19 mouse cellular contexts compared by ENCODE assay signal in the genomic region with DNA sequence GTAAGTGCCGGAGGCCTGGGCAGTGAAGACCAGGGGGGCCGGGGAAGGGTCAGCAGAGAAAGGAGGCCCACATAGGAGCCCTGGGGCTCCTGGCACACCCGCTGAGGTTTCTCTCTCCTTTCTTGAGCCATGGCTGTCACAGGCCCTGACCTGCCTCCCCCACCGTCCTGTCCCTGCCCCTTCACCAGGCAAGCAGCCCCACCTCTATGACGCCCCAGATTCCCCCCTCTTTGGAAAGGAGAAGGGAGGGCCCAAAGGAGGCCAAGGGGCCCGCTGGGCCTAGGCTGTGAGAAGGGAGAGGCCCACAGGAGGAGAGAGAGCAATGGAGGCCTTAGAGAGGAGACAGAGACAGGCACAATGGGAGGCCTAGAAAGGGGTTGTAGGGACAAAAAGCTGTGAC. TPM values are rescaled to one million over a fixed set of nuclear protein-coding genes. Genes with fewer than 3 reads are reported as not detected.
DNase-seq lines count a peak whose midpoint lies in the region; ATAC-seq and TF ChIP-seq lines count a peak whose summit lies in the region.
"Had no signal": no experiment of that assay in that cellular context is flagged by ENCODE, and none has a peak within 500 bp of the region (broad histone marks: within the 10 kb centered on the region; RNA-seq: fewer than 3 reads in every experiment).

No protein-coding gene starts in this region.

- no peaks in the 10 kb centered on the region for H3K36me3 ChIP-seq in hindbrain, embryonic 11.5 days (ENCODE audit: control insufficient read depth, insufficient read depth, low read length)
- H3K36me3 ChIP-seq in hindbrain, postnatal 0 days (ENCODE audit: insufficient read depth, low read length): no peaks in the 10 kb centered on the region
- no peaks in the 10 kb centered on the region for H3K36me3 ChIP-seq in midbrain, embryonic 14.5 days (ENCODE audit: control insufficient read depth, insufficient read depth, low read length)
- H3K36me3 ChIP-seq in midbrain, embryonic 13.5 days: no peaks in the 10 kb centered on the region
- H3K36me3 ChIP-seq in ES-Bruce4 (ENCODE audit: control insufficient read depth, insufficient read depth, low read length, poor library complexity, severe bottlenecking): no peaks in the 10 kb centered on the region
- H3K36me3 ChIP-seq in embryonic facial prominence, embryonic 15.5 days: no peaks in the 10 kb centered on the region
- H3K36me3 ChIP-seq: forebrain, embryonic 12.5 days; kidney, embryonic 15.5 days; liver, embryonic 15.5 days had no signal

- ATAC-seq in hindbrain, embryonic 11.5 days (ENCODE audit: low FRiP score): peak; percentile 49
- ATAC-seq in hindbrain, postnatal 0 days: no peak
- 0 out of 2 replicates have a peak, but pooled peaks have one; percentile 28 for ATAC-seq in midbrain, embryonic 14.5 days (ENCODE audit: low FRiP score, low TSS enrichment)
- no peak for ATAC-seq in midbrain, embryonic 13.5 days
- ATAC-seq in embryonic facial prominence, embryonic 15.5 days (ENCODE audit: insufficient number of reproducible peaks, low FRiP score, low TSS enrichment, low read depth): peak; percentile 45

- H3K4me1 ChIP-seq in hindbrain, embryonic 11.5 days (replicated peaks; ENCODE audit: control insufficient read depth, insufficient read depth, low read length): no peaks in the 10 kb centered on the region
- H3K4me1 ChIP-seq in hindbrain, postnatal 0 days (ENCODE audit: insufficient read depth, low read length): no peaks in the 10 kb centered on the region
- H3K4me1 ChIP-seq in midbrain, embryonic 14.5 days (ENCODE audit: control insufficient read depth, insufficient read depth, low read length): no peaks in the 10 kb centered on the region
- peaks cover 6% of the 10 kb centered on the region for H3K4me1 ChIP-seq in midbrain, embryonic 13.5 days (replicated peaks)
- H3K4me1 ChIP-seq in ES-Bruce4 (ENCODE audit: control insufficient read depth, insufficient read depth, low read length): peaks cover 5% of the 10 kb centered on the region
- peaks cover 4% of the 10 kb centered on the region; the same call in 1 of the 2 replicates for H3K4me1 ChIP-seq in embryonic facial prominence, embryonic 15.5 days
- H3K4me1 ChIP-seq: liver, embryonic 15.5 days had no signal

- DNase-seq in hindbrain, embryonic 11.5 days (ENCODE audit: low spot score): peak; percentile 6
- DNase-seq in hindbrain, postnatal 0 days (ENCODE audit: low spot score): no peak
- DNase-seq in midbrain, embryonic 14.5 days: no peak
- no peak for DNase-seq in liver
- DNase-seq in left cerebral cortex, postnatal 10 days (ENCODE audit: extremely low spot score in 1 of 2, low spot score in 2 of 2): no peak
- DNase-seq: adrenal gland, postnatal 25 days; cerebellum, adult 9-11 months; heart, postnatal 36 days; layer of hippocampus, adult 9-11 months; right cerebral cortex, postnatal 4 days had no signal

- no peak overlapping the region; the same call in 1 of the 2 replicates for H3K9ac ChIP-seq in hindbrain, embryonic 11.5 days (ENCODE audit: low read depth, low read length)
- no peak overlapping the region for H3K9ac ChIP-seq in hindbrain, postnatal 0 days (replicated peaks; ENCODE audit: low read length)
- no peak overlapping the region for H3K9ac ChIP-seq in midbrain, embryonic 14.5 days (replicated peaks; ENCODE audit: low read length)
- H3K9ac ChIP-seq in midbrain, embryonic 13.5 days (replicated peaks): no peak overlapping the region
- H3K9ac ChIP-seq in ES-Bruce4 (ENCODE audit: low read depth, poor library complexity, severe bottlenecking): peak overlapping the region; percentile 19; the same call in 1 of the 2 replicates
- H3K9ac ChIP-seq in embryonic facial prominence, embryonic 15.5 days: no peak overlapping the region
- H3K9ac ChIP-seq: forebrain, embryonic 12.5 days; kidney, embryonic 15.5 days; liver, embryonic 15.5 days had no signal

- no peaks in the 10 kb centered on the region for H3K9me3 ChIP-seq in hindbrain, embryonic 11.5 days (ENCODE audit: control insufficient read depth, low read length)
- no peaks in the 10 kb centered on the region for H3K9me3 ChIP-seq in hindbrain, postnatal 0 days (ENCODE audit: low read length)
- no peaks in the 10 kb centered on the region for H3K9me3 ChIP-seq in midbrain, embryonic 14.5 days (ENCODE audit: control insufficient read depth, low read length)
- H3K9me3 ChIP-seq in midbrain, embryonic 13.5 days: no peaks in the 10 kb centered on the region
- no peaks in the 10 kb centered on the region for H3K9me3 ChIP-seq in ES-Bruce4 (replicated peaks; ENCODE audit: control insufficient read depth, insufficient read depth, low read length, poor library complexity, severe bottlenecking)
- H3K9me3 ChIP-seq in embryonic facial prominence, embryonic 15.5 days (replicated peaks): no peaks in the 10 kb centered on the region
- H3K9me3 ChIP-seq: forebrain, embryonic 12.5 days; kidney, embryonic 15.5 days; liver, embryonic 15.5 days had no signal

- no peak overlapping the region for H3K27ac ChIP-seq in hindbrain, embryonic 11.5 days (ENCODE audit: low read depth, low read length)
- no peak overlapping the region for H3K27ac ChIP-seq in hindbrain, postnatal 0 days
- H3K27ac ChIP-seq in midbrain, embryonic 14.5 days (replicated peaks; ENCODE audit: low read depth, low read length): no peak overlapping the region
- no peak overlapping the region for H3K27ac ChIP-seq in midbrain, embryonic 13.5 days
- no peak overlapping the region for H3K27ac ChIP-seq in ES-Bruce4 (ENCODE audit: insufficient read depth, low read length)
- H3K27ac ChIP-seq in embryonic facial prominence, embryonic 15.5 days (replicated peaks): peak overlapping the region; percentile 82
- H3K27ac ChIP-seq: forebrain, embryonic 12.5 days; kidney, embryonic 15.5 days; liver, embryonic 15.5 days had no signal

- TF ChIP-seq CTCF in hindbrain, postnatal 0 days (IDR thresholded peaks at IDR 0.05; ENCODE audit: low read depth): no peak
- no peak for TF ChIP-seq CTCF in ES-Bruce4 (IDR thresholded peaks at IDR 0.05; ENCODE audit: low read depth, low read length)

- no peaks in the 10 kb centered on the region for H3K27me3 ChIP-seq in hindbrain, embryonic 11.5 days (ENCODE audit: control insufficient read depth, insufficient read depth, low read length)
- no peaks in the 10 kb centered on the region for H3K27me3 ChIP-seq in hindbrain, postnatal 0 days (ENCODE audit: insufficient read depth, low read length)
- no peaks in the 10 kb centered on the region for H3K27me3 ChIP-seq in midbrain, embryonic 14.5 days (ENCODE audit: control insufficient read depth, insufficient read depth, low read length)
- H3K27me3 ChIP-seq in midbrain, embryonic 13.5 days: no peaks in the 10 kb centered on the region
- no peaks in the 10 kb centered on the region for H3K27me3 ChIP-seq in ES-Bruce4 (ENCODE audit: control insufficient read depth, insufficient read depth, low read length, poor library complexity, severe bottlenecking)
- H3K27me3 ChIP-seq in embryonic facial prominence, embryonic 15.5 days: no peaks in the 10 kb centered on the region
- H3K27me3 ChIP-seq: forebrain, embryonic 12.5 days; kidney, embryonic 15.5 days; liver, embryonic 15.5 days had no signal

- 35% methylated on average over 6 of the region's 6 CpGs for WGBS in hindbrain, embryonic 11.5 days
- 37% methylated on average over 6 of the region's 6 CpGs for WGBS in hindbrain, postnatal 0 days
- 38% methylated on average over 6 of the region's 6 CpGs for WGBS in midbrain, embryonic 14.5 days
- 26% methylated on average over 6 of the region's 6 CpGs for WGBS in midbrain, embryonic 13.5 days
- WGBS in embryonic facial prominence, embryonic 15.5 days: 42% methylated on average over 6 of the region's 6 CpGs

- TF ChIP-seq POLR2A in ES-Bruce4 (IDR thresholded peaks at IDR 0.05; ENCODE audit: insufficient read depth, low read length): no peak

- TF ChIP-seq EP300 in ES-Bruce4 (IDR thresholded peaks at IDR 0.05; ENCODE audit: insufficient read depth, low read depth, low read length): no peak

- H3K4me3 ChIP-seq in hindbrain, embryonic 11.5 days (ENCODE audit: low read depth, low read length): no peak overlapping the region
- no peak overlapping the region for H3K4me3 ChIP-seq in hindbrain, postnatal 0 days (ENCODE audit: low read length)
- no peak overlapping the region for H3K4me3 ChIP-seq in midbrain, embryonic 14.5 days (replicated peaks; ENCODE audit: low read depth, low read length)
- H3K4me3 ChIP-seq in midbrain, embryonic 13.5 days (replicated peaks): no peak overlapping the region
- H3K4me3 ChIP-seq in ES-Bruce4 (ENCODE audit: low read depth, low read length): no peak overlapping the region
- no peak overlapping the region for H3K4me3 ChIP-seq in embryonic facial prominence, embryonic 15.5 days (replicated peaks)
- H3K4me3 ChIP-seq: forebrain, embryonic 12.5 days; kidney, embryonic 15.5 days; liver, embryonic 15.5 days had no signal

- no peak overlapping the region for H3K4me2 ChIP-seq in hindbrain, embryonic 11.5 days (replicated peaks; ENCODE audit: low read depth, low read length)
- no peak overlapping the region for H3K4me2 ChIP-seq in hindbrain, postnatal 0 days (ENCODE audit: low read depth, low read length)
- no peak overlapping the region for H3K4me2 ChIP-seq in midbrain, embryonic 14.5 days (ENCODE audit: low read length)
- no peak overlapping the region for H3K4me2 ChIP-seq in midbrain, embryonic 13.5 days (replicated peaks)
- H3K4me2 ChIP-seq in embryonic facial prominence, embryonic 15.5 days (replicated peaks): peak overlapping the region; percentile 17
- H3K4me2 ChIP-seq: forebrain, embryonic 12.5 days; kidney, embryonic 15.5 days; liver, embryonic 15.5 days had no signal

- intact Hi-C loops in left cerebral cortex, postnatal 10 days (cut with DNase I): no loop called here

RNA-seq across cellular contexts. Expression of a gene that starts 0.4 kb away (rescaled TPM):
- polyA plus RNA-seq in hindbrain, embryonic 11.5 days (2014; fragmentation: Nextera tagmentation; extraction: Ambion mirVana): 0.14 TPM in 1 of 2 replicates, not detected in the other
- total RNA-seq in hindbrain, postnatal 0 days (2014; rRNA removed): not detected in 2 replicates
- polyA plus RNA-seq in hindbrain, postnatal 0 days (2015; fragmentation: Nextera tagmentation; extraction: Ambion mirVana): not detected in 2 replicates
- polyA plus RNA-seq in midbrain, embryonic 14.5 days (2014; fragmentation: Nextera tagmentation; extraction: Ambion mirVana): not detected in 2 replicates
- not detected in 2 replicates for polyA plus RNA-seq in midbrain, embryonic 13.5 days (2015; fragmentation: Nextera tagmentation; extraction: Ambion mirVana)
- polyA plus RNA-seq in ES-Bruce4 (2011; ENCODE audit: insufficient read depth, insufficient read length, low read depth, missing spikeins): not detected in 2 replicates
- 24.3 and 25.3 TPM in 2 replicates for polyA plus RNA-seq in embryonic facial prominence, embryonic 15.5 days (2015; fragmentation: Nextera tagmentation; extraction: Ambion mirVana)
- total RNA-seq in left cerebral cortex, postnatal 10 days (2021): not detected
- total RNA-seq: adrenal gland, postnatal 25 days; left cerebral cortex, postnatal 36 days had no signal
- polyA plus RNA-seq: C2C12; forebrain, embryonic 12.5 days; liver, embryonic 15.5 days had no signal

RNA-seq across cellular contexts. Expression of a gene that starts 6.0 kb away (rescaled TPM):
- 0.32 and 0.53 TPM in 2 replicates for polyA plus RNA-seq in hindbrain, embryonic 11.5 days (2014; fragmentation: Nextera tagmentation; extraction: Ambion mirVana)
- 0.25 TPM in 1 of 2 replicates, not detected in the other for total RNA-seq in hindbrain, postnatal 0 days (2014; rRNA removed)
- polyA plus RNA-seq in hindbrain, postnatal 0 days (2015; fragmentation: Nextera tagmentation; extraction: Ambion mirVana): 0.14 and 0.30 TPM in 2 replicates
- polyA plus RNA-seq in midbrain, embryonic 14.5 days (2014; fragmentation: Nextera tagmentation; extraction: Ambion mirVana): not detected in 2 replicates
- not detected in 2 replicates for polyA plus RNA-seq in midbrain, embryonic 13.5 days (2015; fragmentation: Nextera tagmentation; extraction: Ambion mirVana)
- polyA plus RNA-seq in ES-Bruce4 (2011; ENCODE audit: insufficient read depth, insufficient read length, low read depth, missing spikeins): 1.2 and 2.1 TPM in 2 replicates
- 71.8 and 83.4 TPM in 2 replicates for polyA plus RNA-seq in embryonic facial prominence, embryonic 15.5 days (2015; fragmentation: Nextera tagmentation; extraction: Ambion mirVana)
- not detected for total RNA-seq in left cerebral cortex, postnatal 10 days (2021)
- total RNA-seq: adrenal gland, postnatal 25 days; left cerebral cortex, postnatal 36 days had no signal
- polyA plus RNA-seq: forebrain, embryonic 12.5 days had no signal

RNA-seq across cellular contexts. Expression of a gene that starts 6.1 kb away (rescaled TPM):
- not detected in 2 replicates for polyA plus RNA-seq in hindbrain, embryonic 11.5 days (2014; fragmentation: Nextera tagmentation; extraction: Ambion mirVana)
- total RNA-seq in hindbrain, postnatal 0 days (2014; rRNA removed): not detected in 2 replicates
- polyA plus RNA-seq in hindbrain, postnatal 0 days (2015; fragmentation: Nextera tagmentation; extraction: Ambion mirVana): not detected in 2 replicates
- polyA plus RNA-seq in midbrain, embryonic 14.5 days (2014; fragmentation: Nextera tagmentation; extraction: Ambion mirVana): not detected in 2 replicates
- polyA plus RNA-seq in midbrain, embryonic 13.5 days (2015; fragmentation: Nextera tagmentation; extraction: Ambion mirVana): not detected in 2 replicates
- polyA plus RNA-seq in ES-Bruce4 (2011; ENCODE audit: insufficient read depth, insufficient read length, low read depth, missing spikeins): not detected in 2 replicates
- polyA plus RNA-seq in embryonic facial prominence, embryonic 15.5 days (2015; fragmentation: Nextera tagmentation; extraction: Ambion mirVana): 3.0 and 3.5 TPM in 2 replicates
- total RNA-seq in left cerebral cortex, postnatal 10 days (2021): not detected
- total RNA-seq: adrenal gland, postnatal 25 days; gastrocnemius, adult 18-20 months; heart, postnatal 36 days; left cerebral cortex, postnatal 36 days had no signal
- polyA plus RNA-seq: C2C12; forebrain, embryonic 12.5 days; kidney, embryonic 15.5 days; liver, embryonic 15.5 days had no signal

RNA-seq across cellular contexts. Expression of a gene that starts 16.9 kb away (rescaled TPM):
- polyA plus RNA-seq in hindbrain, embryonic 11.5 days (2014; fragmentation: Nextera tagmentation; extraction: Ambion mirVana): 0.23 TPM in 1 of 2 replicates, not detected in the other
- not detected in 2 replicates for total RNA-seq in hindbrain, postnatal 0 days (2014; rRNA removed)
- 0.20 TPM in 1 of 2 replicates, not detected in the other for polyA plus RNA-seq in hindbrain, postnatal 0 days (2015; fragmentation: Nextera tagmentation; extraction: Ambion mirVana)
- not detected in 2 replicates for polyA plus RNA-seq in midbrain, embryonic 14.5 days (2014; fragmentation: Nextera tagmentation; extraction: Ambion mirVana)
- polyA plus RNA-seq in midbrain, embryonic 13.5 days (2015; fragmentation: Nextera tagmentation; extraction: Ambion mirVana): 0.13 and 0.20 TPM in 2 replicates
- polyA plus RNA-seq in ES-Bruce4 (2011; ENCODE audit: insufficient read depth, insufficient read length, low read depth, missing spikeins): not detected in 2 replicates
- polyA plus RNA-seq in embryonic facial prominence, embryonic 15.5 days (2015; fragmentation: Nextera tagmentation; extraction: Ambion mirVana): 3.8 and 6.7 TPM in 2 replicates
- total RNA-seq in left cerebral cortex, postnatal 10 days (2021): not detected
- total RNA-seq: adrenal gland, postnatal 25 days; gastrocnemius, adult 18-20 months; heart, postnatal 36 days; left cerebral cortex, postnatal 36 days had no signal
- polyA plus RNA-seq: forebrain, embryonic 12.5 days; liver, embryonic 15.5 days had no signal

RNA-seq across cellular contexts. Expression of a gene that starts 22.6 kb away (rescaled TPM):
- 10.9 and 11.0 TPM in 2 replicates for polyA plus RNA-seq in hindbrain, embryonic 11.5 days (2014; fragmentation: Nextera tagmentation; extraction: Ambion mirVana)
- 9.5 and 11.3 TPM in 2 replicates for total RNA-seq in hindbrain, postnatal 0 days (2014; rRNA removed)
- polyA plus RNA-seq in hindbrain, postnatal 0 days (2015; fragmentation: Nextera tagmentation; extraction: Ambion mirVana): 10.8 and 12.5 TPM in 2 replicates
- 6.2 and 6.7 TPM in 2 replicates for polyA plus RNA-seq in midbrain, embryonic 14.5 days (2014; fragmentation: Nextera tagmentation; extraction: Ambion mirVana)
- 4.5 and 4.9 TPM in 2 replicates for polyA plus RNA-seq in midbrain, embryonic 13.5 days (2015; fragmentation: Nextera tagmentation; extraction: Ambion mirVana)
- 12.7 and 15.5 TPM in 2 replicates for polyA plus RNA-seq in ES-Bruce4 (2011; ENCODE audit: insufficient read depth, insufficient read length, low read depth, missing spikeins)
- polyA plus RNA-seq in embryonic facial prominence, embryonic 15.5 days (2015; fragmentation: Nextera tagmentation; extraction: Ambion mirVana): 65.3 and 67.5 TPM in 2 replicates
- total RNA-seq in left cerebral cortex, postnatal 10 days (2021): 1 to 10 TPM; 6.7 to 6.9 TPM

Comparison
In these comparisons a context has a peak if more than half of its experiments do, and no peak if none do; other contexts are left out.
1. ATAC-seq: peak in hindbrain, embryonic 11.5 days (single experiment), midbrain, embryonic 14.5 days (single experiment) and embryonic facial prominence, embryonic 15.5 days (single experiment); none in hindbrain, postnatal 0 days (single experiment) and midbrain, embryonic 13.5 days (single experiment).
2. RNA of a gene that starts 0.4 kb away (polyA plus RNA-seq): 24.3 to 25.3 TPM in embryonic facial prominence, embryonic 15.5 days; not detected in ES-Bruce4, 0.14 TPM in hindbrain, embryonic 11.5 days, not detected in hindbrain, postnatal 0 days, not detected in midbrain, embryonic 14.5 days and not detected in midbrain, embryonic 13.5 days; every median in the first group is over 10 times any median in the second.
3. RNA of a gene that starts 6.0 kb away (polyA plus RNA-seq): 71.8 to 83.4 TPM in embryonic facial prominence, embryonic 15.5 days; 1.2 to 2.1 TPM in ES-Bruce4, 0.32 to 0.53 TPM in hindbrain, embryonic 11.5 days, 0.14 to 0.30 TPM in hindbrain, postnatal 0 days, not detected in midbrain, embryonic 13.5 days and not detected in midbrain, embryonic 14.5 days; every median in the first group is over 10 times any median in the second.